Mouse (Mus musculus) forebrain, postnatal 0 days (tissue): ENCODE results near the gene S1pr5. TPM values are rescaled to one million over a fixed set of nuclear protein-coding genes. Genes with fewer than 3 reads are reported as not detected.
"Not testable (repeated sequence)": the region's sequence is repeated elsewhere in the genome, so short reads cannot be mapped to it uniquely, and the experiment has no call there.

Source experiments
- ATAC-seq: fragments of 200-750 bp; cut with Nextera tagmentation; 2 replicates; pipeline ENCODE4 v1.8.0; 2017; ENCODE audit warnings: mild to moderate bottlenecking, moderate library complexity
- DNase-seq: peaks from one replicate; pipeline ENCODE4 v3.0.0-alpha.2; 2015
- H3K27ac ChIP-seq: fragments of 300-500 bp; sonication (generic); 2 replicates; pipeline ENCODE4 v1.5.1; 2014; ENCODE audit warnings: low read depth, mild to moderate bottlenecking, antibody characterized with exemption, low read length, moderate library complexity, mixed read lengths
- H3K27me3 ChIP-seq: fragments of 300-500 bp; sonication (generic); 2 replicates; pipeline ENCODE4 v1.6.1; 2014; ENCODE audit warnings: mild to moderate bottlenecking, low read length, mixed read lengths; ENCODE audit not compliant: insufficient read depth
- H3K36me3 ChIP-seq: fragments of 300-500 bp; sonication (generic); 2 replicates; pipeline ENCODE4 v1.6.1; 2014; ENCODE audit warnings: mild to moderate bottlenecking, moderate library complexity; ENCODE audit not compliant: insufficient read depth
- H3K4me1 ChIP-seq: fragments of 300-500 bp; sonication (generic); 2 replicates; pipeline ENCODE4 v1.6.1; 2014; ENCODE audit warnings: antibody characterized with exemption; ENCODE audit not compliant: insufficient read depth
- H3K4me2 ChIP-seq: fragments of 300-500 bp; sonication (generic); 2 replicates; pipeline ENCODE4 v1.6.1; 2014; ENCODE audit warnings: low read depth, mild to moderate bottlenecking, moderate library complexity
- H3K4me3 ChIP-seq: fragments of 300-500 bp; sonication (generic); 2 replicates; pipeline ENCODE4 v1.5.1; 2014; ENCODE audit warnings: low read depth, low read length, mixed read lengths
- H3K9ac ChIP-seq: fragments of 300-500 bp; sonication (generic); 2 replicates; pipeline ENCODE4 v1.6.1; 2014; ENCODE audit warnings: mild to moderate bottlenecking
- H3K9me3 ChIP-seq: fragments of 300-500 bp; sonication (generic); 2 replicates; pipeline ENCODE4 v1.6.1; 2016; ENCODE audit warnings: low read length
- CTCF ChIP-seq: sonication (generic); IDR thresholded peaks from 2 replicates; pipeline ENCODE4 v1.5.1; 2016; ENCODE audit warnings: antibody characterized with exemption, control low read depth, low read depth
- WGBS: fragments of 180-500 bp; shearing (Covaris S2); extraction: QIAGEN DNeasy Blood & Tissue Kit; methylation state at CpG from one replicate; pipeline ENCODE4 v1.1.7; 2014; 5-methylcytosine and 5-hydroxymethylcytosine counted together
- polyA plus RNA-seq: library from polyadenylated mRNA; unstranded; fragments of >200 nt; fragmentation: Nextera tagmentation; extraction: Ambion mirVana; gene quantifications from 2 replicates; pipeline ENCODE4 v1.2.1, GENCODE M21; 2015
- total RNA-seq: library from RNA; depleted of rRNA; stranded (reverse); fragments of >200 nt; gene quantifications from 2 replicates; pipeline ENCODE4 v1.2.3, GENCODE M21; 2014

Gene S1pr5
- total and polyA plus RNA-seq, 2 experiments from 2014 or later, result 2.3 to 2.7 TPM

- Histone ChIP-seq H3K4me2 (no peak overlapping the region), H3K27me3 (no peaks in the 10 kb centered on the region), H3K27ac (no peak overlapping the region), H3K4me3 (no peak overlapping the region), H3K4me1 (peaks cover 11% of the 10 kb centered on the region; the same call in 1 of the 2 replicates), H3K9ac (no peak overlapping the region), H3K36me3 (peaks cover 52% of the 10 kb centered on the region), H3K9me3 (no peaks in the 10 kb centered on the region)
- TF ChIP-seq CTCF, result no peak
- DNase-seq, result no peak
- WGBS, result 94% methylated on average over 16 of the region's 16 CpGs
- no peak for ATAC-seq
These were observed 20.1 kb upstream of the S1pr5 start for GRCm38 (mm10) chr9:21268305-21268704.

DNA sequence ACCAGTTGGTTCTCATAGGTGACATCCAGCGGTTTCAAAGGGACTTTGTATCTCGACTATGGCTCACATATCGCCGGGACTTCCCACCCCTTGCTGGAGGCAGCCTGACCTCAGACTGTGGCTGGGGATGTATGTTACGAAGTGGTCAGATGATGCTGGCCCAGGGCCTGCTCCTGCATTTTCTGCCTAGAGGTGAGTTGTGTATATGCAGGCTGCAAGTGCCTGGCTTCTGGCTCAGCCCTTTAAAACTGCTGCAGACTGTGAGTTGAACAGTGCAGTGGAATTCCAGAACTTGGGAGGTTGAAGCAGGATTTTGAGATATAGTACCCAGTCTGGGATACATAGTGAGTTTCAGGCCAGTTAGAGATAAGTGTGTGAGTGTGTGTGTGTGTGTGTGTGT is 18.6 kb upstream of the S1pr5 start:
- Histone ChIP-seq H3K9ac (no peak overlapping the region), H3K4me1 (peaks cover 11% of the 10 kb centered on the region; the same call in 1 of the 2 replicates), H3K4me3 (no peak overlapping the region), H3K9me3 (no peaks in the 10 kb centered on the region), H3K27ac (no peak overlapping the region), H3K27me3 (no peaks in the 10 kb centered on the region), H3K4me2 (no peak overlapping the region), H3K36me3 (peaks cover 38% of the 10 kb centered on the region)
- DNase-seq (no peak), ATAC-seq (no peak)
- TF ChIP-seq CTCF, result no peak
- WGBS, result 95% methylated on average over 5 of the region's 5 CpGs

GRCm38 (mm10) chr9:21265611-21266010 is 17.4 kb upstream of the S1pr5 start:
- peak overlapping the region; percentile 90 for H3K9ac ChIP-seq
- no peak for TF ChIP-seq CTCF
- H3K9me3 ChIP-seq, result no peaks in the 10 kb centered on the region
- 6% methylated on average over 11 of the region's 11 CpGs for WGBS
- H3K4me1 ChIP-seq, result peaks cover 11% of the 10 kb centered on the region; the same call in 1 of the 2 replicates
- DNase-seq, result no peak
- H3K4me3 ChIP-seq, result peak overlapping the region; percentile 93
- ATAC-seq, result no peak
- H3K4me2 ChIP-seq, result peak overlapping the region; percentile 86
- peaks cover 25% of the 10 kb centered on the region for H3K36me3 ChIP-seq
- H3K27me3 ChIP-seq, result no peaks in the 10 kb centered on the region
- H3K27ac ChIP-seq, result peak overlapping the region; percentile 79

- Histone ChIP-seq H3K27me3 (no peaks in the 10 kb centered on the region), H3K9me3 (no peaks in the 10 kb centered on the region), H3K4me1 (peaks cover 11% of the 10 kb centered on the region; the same call in 1 of the 2 replicates), H3K4me2 (peak within 1 kb of the TSS; percentile 86), H3K27ac (peak within 1 kb of the TSS; percentile 79), H3K9ac (peak within 1 kb of the TSS; percentile 90), H3K4me3 (peak within 1 kb of the TSS; percentile 93), H3K36me3 (peaks cover 20% of the 10 kb centered on the region)
- 3% methylated on average over 46 of the region's 49 CpGs for WGBS
- TF ChIP-seq CTCF, result no peak
- DNase-seq (peak; percentile 98), ATAC-seq (peak; percentile 99)
These were observed 16.8 kb upstream of the S1pr5 start, which contains the start of gene Atg4d for GRCm38 (mm10) chr9:21265000-21265561. Gene Atg4d, plus strand, starts transcription at chr9:21265293.

- Histone ChIP-seq H3K36me3 (peaks cover 15% of the 10 kb centered on the region), H3K4me1 (peaks cover 11% of the 10 kb centered on the region; the same call in 1 of the 2 replicates), H3K9me3 (no peaks in the 10 kb centered on the region), H3K27me3 (no peaks in the 10 kb centered on the region), H3K27ac (peak overlapping the region; percentile 66), H3K4me2 (peak overlapping the region; percentile 86), H3K9ac (peak overlapping the region; percentile 90), H3K4me3 (peak overlapping the region; percentile 93)
- no peak for TF ChIP-seq CTCF
- DNase-seq, result no peak
- ATAC-seq, result peak; percentile 17; the same call in 1 of the 2 replicates
- 18% methylated on average over 17 of the region's 17 CpGs for WGBS
These were observed 16.2 kb upstream of the S1pr5 start for GRCm38 (mm10) chr9:21264272-21264999.

DNA sequence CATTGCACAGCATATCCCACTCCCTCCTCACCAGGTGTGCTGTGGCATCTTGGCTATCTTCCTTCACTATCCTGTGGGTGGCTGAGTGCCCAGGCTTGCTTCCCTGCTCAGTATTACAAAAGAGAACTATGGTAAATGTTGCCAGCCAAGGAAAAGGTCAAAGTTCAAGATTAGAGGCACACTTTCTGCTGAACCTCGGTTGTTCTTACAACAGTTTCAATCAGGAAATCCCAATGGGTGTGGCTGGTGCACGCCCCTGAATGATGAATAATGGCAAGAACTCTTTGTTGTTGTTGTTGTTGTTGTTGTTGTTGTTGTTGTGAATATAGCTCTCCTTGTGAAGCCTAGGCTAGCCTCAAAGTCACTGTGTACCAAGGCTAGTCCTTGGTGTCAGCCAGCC is 13.6 kb upstream of the S1pr5 start:
- WGBS, result 67% methylated on average over 2 of the region's 2 CpGs
- DNase-seq, result no peak

DNA sequence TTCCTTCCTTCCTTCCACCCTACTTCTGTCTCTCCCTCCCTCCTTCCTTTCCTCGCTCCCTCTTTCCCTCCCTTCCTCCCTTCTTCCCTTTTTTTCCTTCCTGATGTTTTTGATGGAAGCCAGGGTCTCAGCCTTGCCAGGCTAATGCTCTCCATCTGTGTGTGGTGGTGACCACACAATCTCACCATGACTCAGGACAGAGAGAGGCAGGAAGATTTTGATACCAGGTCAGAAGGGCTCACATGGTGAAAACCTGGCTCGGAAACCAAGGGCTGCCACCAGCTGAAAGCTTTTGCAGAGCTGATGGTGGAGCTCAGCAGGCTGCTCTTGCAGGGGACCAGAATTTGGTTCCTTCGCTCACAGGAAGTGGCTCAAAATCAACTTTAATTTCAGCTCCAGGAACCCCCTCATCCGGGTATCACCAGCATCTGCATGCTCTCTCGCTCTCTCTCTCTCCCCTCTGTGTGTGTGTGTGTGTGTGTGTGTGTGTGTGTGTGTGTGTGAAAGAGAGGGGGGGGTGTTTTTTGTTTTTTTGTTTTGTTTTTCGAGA is 12.3 kb upstream of the S1pr5 start:
- no peak for ATAC-seq
- H3K9ac ChIP-seq, result no peak overlapping the region
- H3K4me2 ChIP-seq, result no peak overlapping the region
- no peaks in the 10 kb centered on the region for H3K27me3 ChIP-seq
- no peaks in the 10 kb centered on the region for H3K36me3 ChIP-seq
- no peak for DNase-seq
- WGBS, result 73% methylated on average over 6 of the region's 6 CpGs
- no peaks in the 10 kb centered on the region for H3K9me3 ChIP-seq
- H3K4me3 ChIP-seq, result no peak overlapping the region
- H3K27ac ChIP-seq, result no peak overlapping the region
- no peak for TF ChIP-seq CTCF
- peaks cover under 1% of the 10 kb centered on the region; the same call in 1 of the 2 replicates for H3K4me1 ChIP-seq

More for the DNA sequence above, 13.6 kb upstream of the S1pr5 start:
- peaks cover 11% of the 10 kb centered on the region; the same call in 1 of the 2 replicates for H3K4me1 ChIP-seq
- H3K36me3 ChIP-seq, result no peaks in the 10 kb centered on the region
- no peaks in the 10 kb centered on the region for H3K9me3 ChIP-seq
- no peak overlapping the region for H3K4me2 ChIP-seq
- no peak overlapping the region for H3K9ac ChIP-seq
- ATAC-seq, result no peak
- no peaks in the 10 kb centered on the region for H3K27me3 ChIP-seq
- H3K27ac ChIP-seq, result no peak overlapping the region
- no peak overlapping the region for H3K4me3 ChIP-seq
- TF ChIP-seq CTCF, result no peak

DNA sequence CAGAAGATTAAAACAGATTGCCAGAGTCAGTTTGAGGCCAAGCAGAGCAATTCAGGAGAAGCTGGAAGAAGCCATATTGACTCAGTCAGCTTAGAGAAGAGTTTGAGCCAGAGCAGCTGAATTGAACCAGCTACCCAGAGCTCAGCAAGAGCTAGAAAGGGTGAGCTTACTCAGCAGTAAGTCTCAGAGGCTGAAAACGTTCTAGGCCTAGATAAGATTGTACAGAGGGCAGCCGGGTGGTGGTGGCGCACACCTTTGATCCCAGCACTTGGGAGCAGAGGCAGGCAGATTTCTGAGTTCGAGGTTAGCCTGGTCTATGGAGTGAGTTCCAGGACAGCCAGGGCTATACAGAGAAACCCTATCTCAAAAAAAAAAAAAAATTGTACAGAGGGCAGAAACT is 8.1 kb upstream of the S1pr5 start:
- DNase-seq, H3K27ac ChIP-seq, H3K4me3 ChIP-seq, ATAC-seq, H3K9ac ChIP-seq, H3K9me3 ChIP-seq, H3K4me2 ChIP-seq, H3K36me3 ChIP-seq, H3K4me1 ChIP-seq, H3K27me3 ChIP-seq: not testable (repeated sequence)
- 85% methylated on average over 4 of the region's 4 CpGs for WGBS
